Mouse (Mus musculus): ENCODE results near the gene Got1. TPM values are rescaled to one million over a fixed set of nuclear protein-coding genes. Genes with fewer than 3 reads are reported as not detected.

The Got1 gene
- polyA plus RNA-seq, 1 experiment from 2014 or later = 60.2 TPM

GRCm38 (mm10) chr19:43535372-43535771 lies 11.0 kb upstream of the Got1 start:
- no peaks in the 10 kb centered on the region for H3K36me3 ChIP-seq
- 92% methylated on average over 3 of the region's 3 CpGs for WGBS
- H3K27ac ChIP-seq (replicated peaks) = no peak overlapping the region
- peaks cover 31% of the 10 kb centered on the region for H3K27me3 ChIP-seq (ENCODE audit: low read depth, poor library complexity, severe bottlenecking)
- no peaks in the 10 kb centered on the region for H3K9me3 ChIP-seq (replicated peaks)
- no peak for DNase-seq (ENCODE audit: low spot score)
- H3K4me1 ChIP-seq = 0 out of 2 replicates have a peak, but pooled peaks cover 1% of the 10 kb centered on the region
- H3K4me3 ChIP-seq = no peak overlapping the region

GRCm38 (mm10) chr19:43530921-43531320 lies 6.5 kb upstream of the Got1 start:
- peaks cover 27% of the 10 kb centered on the region for H3K27me3 ChIP-seq (ENCODE audit: low read depth, poor library complexity, severe bottlenecking)
- WGBS = 38% methylated on average over 12 of the region's 12 CpGs
- H3K36me3 ChIP-seq = no peaks in the 10 kb centered on the region

DNA sequence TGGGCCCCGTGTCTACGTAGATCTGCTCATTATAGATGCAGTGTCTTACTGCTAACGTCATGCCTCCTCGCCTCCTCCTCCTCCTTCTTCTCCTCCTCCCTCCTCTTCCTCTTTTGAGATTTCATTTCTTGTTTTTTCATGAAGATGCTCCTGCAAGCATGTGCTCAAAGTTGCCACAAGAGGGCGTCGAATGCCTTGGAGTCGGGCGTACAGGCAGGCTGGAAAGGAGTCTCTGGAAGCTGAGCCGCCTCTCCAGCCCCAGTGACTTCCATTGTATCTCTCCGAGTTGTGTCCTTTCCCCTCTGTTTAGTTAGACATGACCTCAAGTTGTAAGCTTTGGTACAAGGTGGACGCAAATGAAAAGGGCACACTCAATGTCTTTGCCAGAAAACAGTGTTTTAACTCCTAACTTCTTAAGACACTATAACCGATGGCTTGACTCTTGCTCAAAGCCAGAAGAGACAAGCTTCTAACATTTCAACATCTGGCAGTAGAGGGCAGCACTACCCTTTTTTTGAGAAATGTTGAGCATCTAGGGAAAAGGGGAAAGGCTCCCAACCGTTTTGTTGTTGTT lies 5.9 kb upstream of the Got1 start:
- DNase-seq (ENCODE audit: low spot score) = peak; percentile 83
- 3% methylated on average over 13 of the region's 13 CpGs for WGBS

More at GRCm38 (mm10) chr19:43530921-43531320, 6.5 kb upstream of the Got1 start:
- no peaks in the 10 kb centered on the region for H3K9me3 ChIP-seq (replicated peaks)
- H3K27ac ChIP-seq (replicated peaks) = no peak overlapping the region
- peaks cover 16% of the 10 kb centered on the region; the same call in 1 of the 2 replicates for H3K4me1 ChIP-seq
- no peak overlapping the region for H3K4me3 ChIP-seq
- no peak for DNase-seq (ENCODE audit: low spot score)

GRCm38 (mm10) chr19:43528056-43528587 lies 3.7 kb upstream of the Got1 start:
- Histone ChIP-seq H3K27me3 (ENCODE audit: low read depth, poor library complexity, severe bottlenecking) (peaks cover 27% of the 10 kb centered on the region), H3K4me1 (peaks cover 36% of the 10 kb centered on the region), H3K4me3 (no peak overlapping the region), H3K9me3 (replicated peaks) (no peaks in the 10 kb centered on the region), H3K27ac (replicated peaks) (no peak overlapping the region), H3K36me3 (no peaks in the 10 kb centered on the region)
- DNase-seq (ENCODE audit: low spot score) = no peak
- 80% methylated on average over 8 of the region's 8 CpGs for WGBS

More for the DNA sequence above, 5.9 kb upstream of the Got1 start:
- no peaks in the 10 kb centered on the region for H3K9me3 ChIP-seq (replicated peaks)
- H3K36me3 ChIP-seq = no peaks in the 10 kb centered on the region
- H3K4me1 ChIP-seq = peaks cover 19% of the 10 kb centered on the region
- H3K27me3 ChIP-seq (ENCODE audit: low read depth, poor library complexity, severe bottlenecking) = peaks cover 27% of the 10 kb centered on the region
- no peak overlapping the region for H3K27ac ChIP-seq (replicated peaks)
- H3K4me3 ChIP-seq = peak overlapping the region; percentile 43

- H3K4me3 ChIP-seq = no peak overlapping the region
- DNase-seq (ENCODE audit: low spot score) = peak; percentile 24
- H3K27ac ChIP-seq (replicated peaks) = no peak overlapping the region
- WGBS = 11% methylated on average over 11 of the region's 11 CpGs
- no peaks in the 10 kb centered on the region for H3K36me3 ChIP-seq
- peaks cover 27% of the 10 kb centered on the region for H3K27me3 ChIP-seq (ENCODE audit: low read depth, poor library complexity, severe bottlenecking)
- no peaks in the 10 kb centered on the region for H3K9me3 ChIP-seq (replicated peaks)
- H3K4me1 ChIP-seq = peaks cover 46% of the 10 kb centered on the region
Observed at GRCm38 (mm10) chr19:43527131-43527530, 2.7 kb upstream of the Got1 start.

DNA sequence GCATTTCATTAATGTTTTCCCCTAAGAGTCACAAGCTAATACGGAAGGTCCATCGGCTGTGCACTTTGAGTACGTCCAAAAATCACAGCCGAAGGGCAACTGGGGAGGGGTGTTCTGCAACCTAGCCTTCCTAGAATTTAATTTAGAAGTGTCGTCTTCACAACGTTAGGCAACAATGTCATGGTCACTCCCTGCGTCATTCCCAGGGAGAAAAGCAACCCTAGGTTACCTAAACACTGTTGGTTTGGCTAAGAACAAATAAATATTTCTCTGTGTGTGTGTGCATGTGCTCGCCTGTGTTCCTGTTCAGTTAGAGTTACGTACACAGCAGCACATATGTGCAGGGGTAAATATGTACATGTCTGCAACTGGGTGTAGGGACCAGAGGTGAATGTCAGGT lies 1.6 kb upstream of the Got1 start:
- 91% methylated on average over 9 of the region's 9 CpGs for WGBS
- DNase-seq (ENCODE audit: low spot score) = no peak
- H3K9me3 ChIP-seq (replicated peaks) = no peaks in the 10 kb centered on the region
- no peak overlapping the region for H3K27ac ChIP-seq (replicated peaks)
- H3K27me3 ChIP-seq (ENCODE audit: low read depth, poor library complexity, severe bottlenecking) = peaks cover 27% of the 10 kb centered on the region
- no peaks in the 10 kb centered on the region for H3K36me3 ChIP-seq
- no peak overlapping the region for H3K4me3 ChIP-seq
- peaks cover 57% of the 10 kb centered on the region for H3K4me1 ChIP-seq

DNA sequence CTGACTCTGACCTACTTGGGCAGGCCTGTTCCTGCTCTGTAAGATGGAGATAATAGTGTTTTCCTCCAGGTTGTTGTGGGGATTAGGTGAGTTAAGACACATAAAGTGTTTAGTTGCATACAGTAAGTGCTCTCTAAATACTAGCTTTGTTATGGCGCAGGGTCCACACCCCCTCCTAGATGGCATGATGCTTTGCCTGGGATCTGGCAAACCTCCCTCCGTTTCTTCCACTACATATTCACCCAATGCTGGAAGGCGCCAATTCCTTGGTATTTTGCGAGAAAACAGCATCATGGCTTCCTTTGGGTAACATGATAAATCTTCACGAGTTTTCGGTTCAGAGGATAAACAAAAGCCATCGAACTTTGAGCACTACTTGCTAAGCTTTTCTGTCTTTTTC lies 1.2 kb upstream of the Got1 start:
- DNase-seq (ENCODE audit: low spot score) = no peak
- peaks cover 62% of the 10 kb centered on the region for H3K4me1 ChIP-seq
- H3K4me3 ChIP-seq = peak overlapping the region; percentile 81; the same call in 1 of the 2 replicates
- peaks cover 27% of the 10 kb centered on the region for H3K27me3 ChIP-seq (ENCODE audit: low read depth, poor library complexity, severe bottlenecking)
- H3K9me3 ChIP-seq (replicated peaks) = no peaks in the 10 kb centered on the region
- H3K27ac ChIP-seq (replicated peaks) = no peak overlapping the region
- WGBS = 86% methylated on average over 7 of the region's 7 CpGs
- H3K36me3 ChIP-seq = no peaks in the 10 kb centered on the region

GRCm38 (mm10) chr19:43525104-43525482 lies 688 bp upstream of the Got1 start:
- H3K27me3 ChIP-seq (ENCODE audit: low read depth, poor library complexity, severe bottlenecking) = peaks cover 27% of the 10 kb centered on the region
- no peaks in the 10 kb centered on the region for H3K9me3 ChIP-seq (replicated peaks)
- DNase-seq (ENCODE audit: low spot score) = no peak
- H3K4me1 ChIP-seq = peaks cover 62% of the 10 kb centered on the region
- no peaks in the 10 kb centered on the region for H3K36me3 ChIP-seq
- H3K4me3 ChIP-seq = peak overlapping the region; percentile 81
- peak overlapping the region; percentile 92 for H3K27ac ChIP-seq (replicated peaks)
- WGBS = 30% methylated on average over 10 of the region's 10 CpGs

DNA sequence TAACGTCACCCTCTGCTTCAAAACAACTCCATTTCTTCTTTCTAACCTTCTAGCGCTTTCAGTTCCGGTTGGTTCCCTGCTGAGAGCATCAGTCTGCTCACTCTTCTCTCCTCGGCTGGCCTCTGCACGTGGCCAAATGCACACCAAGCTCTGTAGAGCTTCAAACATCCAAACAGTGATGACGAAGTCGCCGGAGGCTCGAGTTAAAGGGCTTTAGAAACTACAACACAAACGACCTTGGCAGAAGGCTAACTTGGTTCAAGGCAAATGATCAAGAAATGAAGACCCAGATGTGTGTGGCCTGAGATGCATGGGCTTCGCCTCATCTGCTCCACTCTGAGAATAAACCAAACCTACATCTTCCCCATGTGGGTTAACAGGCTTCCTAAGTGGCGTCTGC lies 854 bp downstream of the Got1 start:
- H3K9me3 ChIP-seq (replicated peaks) = no peaks in the 10 kb centered on the region
- H3K27ac ChIP-seq (replicated peaks) = peak overlapping the region; percentile 87
- H3K36me3 ChIP-seq = no peaks in the 10 kb centered on the region
- DNase-seq (ENCODE audit: low spot score) = peak; percentile 20
- H3K4me3 ChIP-seq = peak overlapping the region; percentile 81
- peaks cover 25% of the 10 kb centered on the region for H3K27me3 ChIP-seq (ENCODE audit: low read depth, poor library complexity, severe bottlenecking)
- peaks cover 67% of the 10 kb centered on the region for H3K4me1 ChIP-seq
- 14% methylated on average over 12 of the region's 12 CpGs for WGBS

GRCm38 (mm10) chr19:43521996-43522395 lies 2.4 kb downstream of the Got1 start:
- H3K9me3 ChIP-seq (replicated peaks) = no peaks in the 10 kb centered on the region
- no peak overlapping the region for H3K27ac ChIP-seq (replicated peaks)
- 91% methylated on average over 9 of the region's 9 CpGs for WGBS
- H3K4me3 ChIP-seq = no peak overlapping the region
- H3K4me1 ChIP-seq = peaks cover 61% of the 10 kb centered on the region
- peaks cover 11% of the 10 kb centered on the region for H3K27me3 ChIP-seq (ENCODE audit: low read depth, poor library complexity, severe bottlenecking)
- no peak for DNase-seq (ENCODE audit: low spot score)
- H3K36me3 ChIP-seq = no peaks in the 10 kb centered on the region

- Histone ChIP-seq H3K27me3 (ENCODE audit: low read depth, poor library complexity, severe bottlenecking) (peaks cover 5% of the 10 kb centered on the region), H3K4me1 (peaks cover 57% of the 10 kb centered on the region), H3K4me3 (no peak overlapping the region), H3K27ac (replicated peaks) (no peak overlapping the region), H3K36me3 (no peaks in the 10 kb centered on the region), H3K9me3 (replicated peaks) (no peaks in the 10 kb centered on the region)
- 69% methylated on average over 8 of the region's 8 CpGs for WGBS
- DNase-seq (ENCODE audit: low spot score) = no peak
Observed at GRCm38 (mm10) chr19:43521362-43521761, 3.0 kb downstream of the Got1 start.

DNA sequence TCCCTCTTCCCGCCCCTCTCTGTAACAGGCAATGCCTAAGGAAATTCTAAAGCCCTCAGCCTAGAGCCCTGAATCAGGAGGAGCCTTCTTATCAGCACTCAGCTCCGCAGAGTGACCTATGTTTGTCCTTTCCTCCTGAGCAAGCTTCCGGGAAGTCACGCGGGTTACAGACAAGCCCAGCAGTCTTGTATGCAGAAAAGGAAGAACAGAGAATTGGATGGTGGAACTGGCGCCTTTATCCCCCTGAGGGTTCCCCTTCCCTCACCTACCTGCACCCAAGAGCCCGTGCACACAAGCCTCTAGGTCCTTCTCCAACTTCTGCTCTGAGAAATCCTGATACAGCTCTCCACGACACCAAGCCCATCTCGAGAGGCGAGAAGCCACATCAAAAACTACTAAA lies 4.0 kb downstream of the Got1 start:
- no peak for DNase-seq (ENCODE audit: low spot score)
- Histone ChIP-seq H3K4me3 (no peak overlapping the region), H3K27me3 (ENCODE audit: low read depth, poor library complexity, severe bottlenecking) (no peaks in the 10 kb centered on the region), H3K36me3 (peaks cover 7% of the 10 kb centered on the region), H3K27ac (replicated peaks) (no peak overlapping the region), H3K4me1 (peaks cover 55% of the 10 kb centered on the region), H3K9me3 (replicated peaks) (no peaks in the 10 kb centered on the region)
- 80% methylated on average over 9 of the region's 10 CpGs for WGBS

DNA sequence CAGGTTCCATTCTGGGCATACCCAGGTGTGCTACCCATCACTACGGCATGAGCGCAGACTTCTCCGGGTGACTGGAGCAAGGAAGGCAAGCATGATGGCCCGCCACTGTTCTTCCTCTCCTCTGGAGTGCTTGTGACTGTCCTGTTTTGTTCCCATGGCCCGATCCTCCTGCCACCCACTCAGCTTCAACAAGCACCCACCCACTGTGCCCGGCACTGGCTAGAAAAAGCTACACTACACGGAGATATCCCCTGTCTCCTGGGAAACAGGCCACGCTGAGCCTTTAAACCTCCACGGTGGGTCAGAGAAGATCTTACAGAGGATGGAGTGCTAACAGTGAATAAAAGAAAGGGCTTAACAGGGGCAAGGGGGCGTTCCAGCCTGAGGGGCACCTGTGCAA lies 5.2 kb downstream of the Got1 start:
- H3K9me3 ChIP-seq (replicated peaks) = no peaks in the 10 kb centered on the region
- DNase-seq (ENCODE audit: low spot score) = no peak
- peaks cover 47% of the 10 kb centered on the region for H3K4me1 ChIP-seq
- 88% methylated on average over 10 of the region's 10 CpGs for whole genome bisulfite sequencing
- H3K27me3 ChIP-seq (ENCODE audit: low read depth, poor library complexity, severe bottlenecking) = no peaks in the 10 kb centered on the region
- H3K36me3 ChIP-seq = peaks cover 19% of the 10 kb centered on the region
- no peak overlapping the region for H3K4me3 ChIP-seq
- H3K27ac ChIP-seq (replicated peaks) = no peak overlapping the region
